17 mouse cellular contexts compared by ENCODE assay signal in genomic region chr5:35395566-35396440, GRCm38 (mm10). TPM values are rescaled to one million over a fixed set of nuclear protein-coding genes. Genes with fewer than 3 reads are reported as not detected.
A peak's percentile ranks its signal among the peaks of the same experiment; 100 is the strongest.
DNase-seq lines count a peak whose midpoint lies in the region; ATAC-seq lines count a peak whose summit lies in the region.
"Had no signal": no experiment of that assay in that cellular context is flagged by ENCODE, and none has a peak within 500 bp of the region (broad histone marks: within the 10 kb centered on the region; RNA-seq: fewer than 3 reads in every experiment).

No protein-coding gene starts in this region.

- no peak for DNase-seq in heart, embryonic 10.5 days (ENCODE audit: low spot score)
- DNase-seq in heart, adult 11 months, result no peak
- no peak for DNase-seq in kidney, adult 11 months
- DNase-seq in 3134 (ENCODE audit: extremely low read depth, insufficient read length, low spot score), result peak; percentile 44
- no peak for DNase-seq in adrenal gland, adult 2 months
- DNase-seq: liver, embryonic 13.5 days; thymus, postnatal 36 days had no signal

- 4% methylated on average over 9 of the region's 9 CpGs for WGBS in heart, embryonic 10.5 days
- 6% methylated on average over 9 of the region's 9 CpGs for WGBS in kidney, embryonic 16.5 days
- 11% methylated on average over 9 of the region's 9 CpGs for WGBS in embryonic facial prominence, embryonic 15.5 days

- H3K27ac ChIP-seq in heart, embryonic 10.5 days, result no peak overlapping the region
- no peak overlapping the region for H3K27ac ChIP-seq in kidney, embryonic 16.5 days (ENCODE audit: low read length)
- no peak overlapping the region for H3K27ac ChIP-seq in embryonic facial prominence, embryonic 15.5 days (replicated peaks)
- H3K27ac ChIP-seq: hindbrain, embryonic 14.5 days; liver, embryonic 13.5 days; neural tube, embryonic 13.5 days had no signal

- peaks cover 100% of the 10 kb centered on the region for H3K27me3 ChIP-seq in heart, embryonic 10.5 days (ENCODE audit: insufficient read depth, poor library complexity, severe bottlenecking)
- H3K27me3 ChIP-seq in kidney, embryonic 16.5 days (ENCODE audit: insufficient read depth, low read length), result peaks cover 98% of the 10 kb centered on the region
- H3K27me3 ChIP-seq in embryonic facial prominence, embryonic 15.5 days, result peaks cover 97% of the 10 kb centered on the region

- no peaks in the 10 kb centered on the region for H3K36me3 ChIP-seq in heart, embryonic 10.5 days
- H3K36me3 ChIP-seq in kidney, embryonic 16.5 days (ENCODE audit: insufficient read depth, low read length), result no peaks in the 10 kb centered on the region
- H3K36me3 ChIP-seq in embryonic facial prominence, embryonic 15.5 days, result no peaks in the 10 kb centered on the region
- H3K36me3 ChIP-seq: liver, embryonic 13.5 days; neural tube, embryonic 13.5 days had no signal

- no peaks in the 10 kb centered on the region for H3K9me3 ChIP-seq in heart, embryonic 10.5 days
- no peaks in the 10 kb centered on the region for H3K9me3 ChIP-seq in kidney, embryonic 16.5 days (ENCODE audit: low read length)
- no peaks in the 10 kb centered on the region for H3K9me3 ChIP-seq in embryonic facial prominence, embryonic 15.5 days (replicated peaks)
- H3K9me3 ChIP-seq: liver, embryonic 13.5 days; neural tube, embryonic 13.5 days had no signal

- no peak overlapping the region for H3K9ac ChIP-seq in kidney, embryonic 16.5 days (replicated peaks; ENCODE audit: low read length)
- H3K9ac ChIP-seq in embryonic facial prominence, embryonic 15.5 days, result no peak overlapping the region
- H3K9ac ChIP-seq: hindbrain, embryonic 14.5 days; liver, embryonic 13.5 days; neural tube, embryonic 13.5 days had no signal

- no peak for ATAC-seq in kidney, embryonic 16.5 days (ENCODE audit: low FRiP score, low TSS enrichment)
- ATAC-seq in embryonic facial prominence, embryonic 15.5 days (ENCODE audit: insufficient number of reproducible peaks, low FRiP score, low TSS enrichment, low read depth), result no peak
- no peak for ATAC-seq in CD4-positive, CD25-positive, alpha-beta regulatory T cell, adult 4 months

- H3K4me2 ChIP-seq in kidney, embryonic 16.5 days (replicated peaks; ENCODE audit: low read depth, low read length), result no peak overlapping the region
- 0 out of 2 replicates have a peak overlapping the region, but pooled peaks have one; percentile 15 for H3K4me2 ChIP-seq in embryonic facial prominence, embryonic 15.5 days (replicated peaks)
- H3K4me2 ChIP-seq: hindbrain, embryonic 14.5 days; liver, embryonic 13.5 days had no signal

- H3K4me1 ChIP-seq in heart, embryonic 10.5 days, result peaks cover 32% of the 10 kb centered on the region
- peaks cover 12% of the 10 kb centered on the region for H3K4me1 ChIP-seq in kidney, embryonic 16.5 days (ENCODE audit: insufficient read depth, low read length)
- peaks cover 38% of the 10 kb centered on the region for H3K4me1 ChIP-seq in embryonic facial prominence, embryonic 15.5 days
- H3K4me1 ChIP-seq: liver, embryonic 13.5 days had no signal

- H3K4me3 ChIP-seq in heart, embryonic 10.5 days, result peak overlapping the region; percentile 35
- H3K4me3 ChIP-seq in kidney, embryonic 16.5 days (ENCODE audit: low read length), result peak overlapping the region; percentile 2; the same call in 1 of the 2 replicates
- H3K4me3 ChIP-seq in embryonic facial prominence, embryonic 15.5 days (replicated peaks), result peak overlapping the region; percentile 7; the same call in 1 of the 2 replicates
- H3K4me3 ChIP-seq: liver, embryonic 13.5 days had no signal

RNA-seq across cellular contexts. Expression of gene Hmx1, which starts 6.9 kb away (rescaled TPM):
- polyA plus RNA-seq in heart, embryonic 10.5 days (2016; fragmentation: Nextera tagmentation; extraction: Ambion mirVana), result 0.30 and 0.41 TPM in 2 replicates
- polyA plus RNA-seq in kidney, embryonic 16.5 days (2015; fragmentation: Nextera tagmentation; extraction: Ambion mirVana), result 0.19 TPM in 1 of 2 replicates, not detected in the other
- 1.2 and 1.7 TPM in 2 replicates for polyA plus RNA-seq in embryonic facial prominence, embryonic 15.5 days (2015; fragmentation: Nextera tagmentation; extraction: Ambion mirVana)
- total RNA-seq in adrenal gland, adult 2 months (2021), result not detected
- polyA plus RNA-seq in adrenal gland, adult 2 months (2012; rRNA removed), result 0.67 TPM in 1 of 2 replicates, not detected in the other
- polyA plus RNA-seq in CD4-positive, CD25-positive, alpha-beta regulatory T cell, adult 4 months (2017; shearing (Covaris generic)), result not detected
- total RNA-seq: left cerebral cortex, adult 18-20 months; megakaryocyte-erythroid progenitor cell, adult 5-6 weeks had no signal
- polyA plus RNA-seq: C2C12; hindbrain, embryonic 14.5 days; large intestine, adult 2 months; liver, embryonic 13.5 days; stomach, embryonic 14.5 days had no signal
